Mouse (Mus musculus) lung, embryonic 14.5 days (tissue): ENCODE measurements at regions not wholly inside any gene's neighbourhood (a gene's known extent, or its start where the extent isn't known, plus 50 kb on each side); places are given as distances from the start of the nearest gene placed in this dataset.

Source experiments
- ATAC-seq: fragments of 200-750 bp; cut with Nextera tagmentation; 2 replicates; pipeline ENCODE4 v1.8.0; 2017; ENCODE audit warnings: mild to moderate bottlenecking, moderate TSS enrichment, moderate library complexity; ENCODE audit not compliant: insufficient read depth
- DNase-seq: peaks from one replicate; pipeline ENCODE4 v3.0.0-alpha.2; 2015
- H3K27ac ChIP-seq: fragments of 300-500 bp; sonication (generic); 2 replicates; pipeline ENCODE4 v1.5.1; 2014; ENCODE audit warnings: low read depth, mild to moderate bottlenecking, moderate library complexity
- H3K27me3 ChIP-seq: fragments of 300-500 bp; sonication (generic); 2 replicates; pipeline ENCODE4 v1.6.1; 2014; ENCODE audit warnings: low read length, control low read depth; ENCODE audit not compliant: insufficient read depth
- H3K36me3 ChIP-seq: fragments of 300-500 bp; sonication (generic); 2 replicates; pipeline ENCODE4 v1.6.1; 2014; ENCODE audit warnings: control low read depth; ENCODE audit not compliant: insufficient read depth
- H3K4me1 ChIP-seq: fragments of 300-500 bp; sonication (generic); 2 replicates; pipeline ENCODE4 v1.6.1; 2014; ENCODE audit warnings: antibody characterized with exemption, control low read depth; ENCODE audit not compliant: insufficient read depth
- H3K4me2 ChIP-seq: fragments of 300-500 bp; sonication (generic); 2 replicates; pipeline ENCODE4 v1.6.1; 2014; ENCODE audit warnings: mild to moderate bottlenecking
- H3K4me3 ChIP-seq: fragments of 300-500 bp; sonication (generic); 2 replicates; pipeline ENCODE4 v1.5.1; 2014; ENCODE audit warnings: low read depth, low read length
- H3K9ac ChIP-seq: fragments of 300-500 bp; sonication (generic); 2 replicates; pipeline ENCODE4 v1.6.1; 2014
- H3K9me3 ChIP-seq: fragments of 300-500 bp; sonication (generic); 2 replicates; pipeline ENCODE4 v1.6.1; 2016; ENCODE audit warnings: low read depth, low read length, control low read depth
- CTCF ChIP-seq: IDR thresholded peaks from 2 replicates; pipeline ENCODE4 v1.5.1; 2016; ENCODE audit warnings: antibody characterized with exemption, low read depth
- WGBS: fragments of 180-500 bp; shearing (Covaris S2); extraction: QIAGEN DNeasy Blood & Tissue Kit; methylation state at CpG from one replicate; pipeline ENCODE4 v1.1.7; 2014; 5-methylcytosine and 5-hydroxymethylcytosine counted together

- Histone ChIP-seq H3K9ac (no peak overlapping the region), H3K4me2 (no peak overlapping the region), H3K27ac (no peak overlapping the region), H3K9me3 (no peaks in the 10 kb centered on the region), H3K4me3 (no peak overlapping the region), H3K36me3 (no peaks in the 10 kb centered on the region), H3K27me3 (no peaks in the 10 kb centered on the region), H3K4me1 (peaks cover 5% of the 10 kb centered on the region; the same call in 1 of the 2 replicates)
- TF ChIP-seq CTCF, result no peak
- 61% methylated on average over 10 of the region's 10 CpGs for WGBS
- DNase-seq, result no peak
- ATAC-seq, result no peak
These were observed 94.4 kb upstream of the 1700021F07Rik start for GRCm38 (mm10) chr2:173427888-173428450.

GRCm38 (mm10) chr2:173431841-173432240 is 90.5 kb upstream of the 1700021F07Rik start:
- Histone ChIP-seq H3K36me3 (no peaks in the 10 kb centered on the region), H3K27ac (no peak overlapping the region), H3K9ac (no peak overlapping the region), H3K27me3 (no peaks in the 10 kb centered on the region), H3K4me2 (no peak overlapping the region), H3K4me3 (no peak overlapping the region), H3K4me1 (no peaks in the 10 kb centered on the region), H3K9me3 (no peaks in the 10 kb centered on the region)
- DNase-seq (no peak), ATAC-seq (no peak)
- TF ChIP-seq CTCF, result no peak
- 55% methylated on average over 5 of the region's 5 CpGs for WGBS

- Histone ChIP-seq H3K9ac (no peak overlapping the region), H3K27me3 (no peaks in the 10 kb centered on the region), H3K4me1 (no peaks in the 10 kb centered on the region), H3K27ac (no peak overlapping the region), H3K9me3 (no peaks in the 10 kb centered on the region), H3K4me3 (no peak overlapping the region), H3K4me2 (no peak overlapping the region), H3K36me3 (no peaks in the 10 kb centered on the region)
- TF ChIP-seq CTCF, result no peak
- WGBS, result 39% methylated on average over 3 of the region's 3 CpGs
- ATAC-seq (no peak), DNase-seq (no peak)
These were observed 90.1 kb upstream of the 1700021F07Rik start for GRCm38 (mm10) chr2:173432258-173432657.

GRCm38 (mm10) chr2:173432886-173433624 is 89.3 kb upstream of the 1700021F07Rik start:
- no peak overlapping the region for H3K4me3 ChIP-seq
- H3K27me3 ChIP-seq, result no peaks in the 10 kb centered on the region
- TF ChIP-seq CTCF, result no peak
- H3K9ac ChIP-seq, result no peak overlapping the region
- no peak overlapping the region for H3K27ac ChIP-seq
- no peak for DNase-seq
- no peaks in the 10 kb centered on the region for H3K9me3 ChIP-seq
- H3K4me2 ChIP-seq, result no peak overlapping the region
- WGBS, result 77% methylated on average over 9 of the region's 9 CpGs
- no peaks in the 10 kb centered on the region for H3K36me3 ChIP-seq
- H3K4me1 ChIP-seq, result no peaks in the 10 kb centered on the region
- no peak for ATAC-seq

GRCm38 (mm10) chr2:173436580-173436979 is 85.8 kb upstream of the 1700021F07Rik start:
- Histone ChIP-seq H3K27ac (no peak overlapping the region), H3K27me3 (no peaks in the 10 kb centered on the region), H3K9me3 (no peaks in the 10 kb centered on the region), H3K4me3 (no peak overlapping the region), H3K36me3 (no peaks in the 10 kb centered on the region), H3K9ac (no peak overlapping the region), H3K4me1 (no peaks in the 10 kb centered on the region), H3K4me2 (no peak overlapping the region)
- ATAC-seq (no peak), DNase-seq (no peak)
- no peak for TF ChIP-seq CTCF
- WGBS, result 57% methylated on average over 3 of the region's 3 CpGs

- TF ChIP-seq CTCF, result no peak
- H3K36me3 ChIP-seq, result no peaks in the 10 kb centered on the region
- no peak; the same call in 1 of the 2 replicates for ATAC-seq
- H3K4me1 ChIP-seq, result no peaks in the 10 kb centered on the region
- H3K4me2 ChIP-seq, result no peak overlapping the region
- no peaks in the 10 kb centered on the region for H3K27me3 ChIP-seq
- no peak overlapping the region for H3K4me3 ChIP-seq
- WGBS, result 47% methylated on average over 9 of the region's 9 CpGs
- no peak overlapping the region for H3K9ac ChIP-seq
- no peaks in the 10 kb centered on the region for H3K9me3 ChIP-seq
- H3K27ac ChIP-seq, result no peak overlapping the region
- DNase-seq, result no peak
These were observed 83.4 kb upstream of the 1700021F07Rik start for GRCm38 (mm10) chr2:173439031-173439430.

GRCm38 (mm10) chr2:173442056-173442455 is 80.3 kb upstream of the 1700021F07Rik start:
- Histone ChIP-seq H3K27me3 (no peaks in the 10 kb centered on the region), H3K9me3 (no peaks in the 10 kb centered on the region), H3K9ac (no peak overlapping the region), H3K4me3 (no peak overlapping the region), H3K4me1 (no peaks in the 10 kb centered on the region), H3K27ac (no peak overlapping the region), H3K4me2 (no peak overlapping the region), H3K36me3 (no peaks in the 10 kb centered on the region)
- no peak for TF ChIP-seq CTCF
- ATAC-seq (no peak), DNase-seq (no peak)
- 67% methylated on average over 11 of the region's 11 CpGs for WGBS
